Mouse (Mus musculus) forebrain, embryonic 14.5 days (tissue): ENCODE measurements around the gene Lypd6b. TPM values are rescaled to one million over a fixed set of nuclear protein-coding genes. Genes with fewer than 3 reads are reported as not detected.

ENCODE experiments used
- ATAC-seq: fragments of 200-750 bp; cut with Nextera tagmentation; 2 replicates; pipeline ENCODE4 v1.8.0; 2017; ENCODE audit warnings: mild to moderate bottlenecking, moderate library complexity
- DNase-seq: peaks from one replicate; pipeline ENCODE4 v3.0.0-alpha.2; 2015; ENCODE audit warnings: low spot score
- H3K27ac ChIP-seq: fragments of 300-500 bp; sonication (generic); 2 replicates; pipeline ENCODE4 v1.5.1; 2014; ENCODE audit warnings: low read depth, mild to moderate bottlenecking, control low read depth, low read length, moderate library complexity
- H3K27me3 ChIP-seq: fragments of 300-500 bp; sonication (generic); replicated peaks from 2 replicates; pipeline ENCODE4 v1.6.1; 2014; ENCODE audit warnings: low read length, control low read depth, mixed read lengths; ENCODE audit not compliant: control insufficient read depth, insufficient read depth
- H3K36me3 ChIP-seq: fragments of 300-500 bp; sonication (generic); 2 replicates; pipeline ENCODE4 v1.6.1; 2014; ENCODE audit warnings: low read length, control low read depth; ENCODE audit not compliant: control insufficient read depth, insufficient read depth
- H3K4me1 ChIP-seq: fragments of 300-500 bp; sonication (generic); 2 replicates; pipeline ENCODE4 v1.6.1; 2014; ENCODE audit warnings: antibody characterized with exemption, low read length, control low read depth; ENCODE audit not compliant: control insufficient read depth, insufficient read depth
- H3K4me2 ChIP-seq: fragments of 300-500 bp; sonication (generic); 2 replicates; pipeline ENCODE4 v1.6.1; 2014; ENCODE audit warnings: mild to moderate bottlenecking, control low read depth, low read length
- H3K4me3 ChIP-seq: fragments of 300-500 bp; sonication (generic); 2 replicates; pipeline ENCODE4 v1.5.1; 2014; ENCODE audit warnings: low read depth, low read length, control low read depth
- H3K9ac ChIP-seq: fragments of 300-500 bp; sonication (generic); 2 replicates; pipeline ENCODE4 v1.6.1; 2014; ENCODE audit warnings: mild to moderate bottlenecking, low read length, control low read depth, moderate library complexity
- H3K9me3 ChIP-seq: fragments of 300-500 bp; sonication (generic); replicated peaks from 2 replicates; pipeline ENCODE4 v1.6.1; 2016; ENCODE audit warnings: low read length, control low read depth, mixed read lengths; ENCODE audit not compliant: control insufficient read depth
- WGBS: fragments of 180-500 bp; shearing (Covaris S2); extraction: QIAGEN DNeasy Blood & Tissue Kit; methylation state at CpG from one replicate; pipeline ENCODE4 v1.1.7; 2014; 5-methylcytosine and 5-hydroxymethylcytosine counted together
- polyA plus RNA-seq: library from polyadenylated mRNA; unstranded; fragments of >200 nt; fragmentation: Nextera tagmentation; extraction: Ambion mirVana; gene quantifications from 2 replicates; pipeline ENCODE4 v1.2.1, GENCODE M21; 2014

Gene Lypd6b
- polyA plus RNA-seq, 1 experiment from 2014 or later: 8.7 TPM

- no peaks in the 10 kb centered on the region for H3K36me3 ChIP-seq
- no peak overlapping the region for H3K4me2 ChIP-seq
- H3K9me3 ChIP-seq: no peaks in the 10 kb centered on the region
- H3K4me1 ChIP-seq: peaks cover 10% of the 10 kb centered on the region; the same call in 1 of the 2 replicates
- WGBS: 91% methylated on average over 3 of the region's 3 CpGs
- ATAC-seq (no peak), DNase-seq (no peak)
- H3K9ac ChIP-seq: no peak overlapping the region
- H3K27me3 ChIP-seq: no peaks in the 10 kb centered on the region
- H3K27ac ChIP-seq: no peak overlapping the region
- H3K4me3 ChIP-seq: no peak overlapping the region
These were observed 58.6 kb downstream of the Lypd6b start for GRCm38 (mm10) chr2:49846097-49846496.

- Histone ChIP-seq H3K4me2 (no peak overlapping the region), H3K4me3 (no peak overlapping the region), H3K9ac (no peak overlapping the region), H3K36me3 (no peaks in the 10 kb centered on the region), H3K27ac (no peak overlapping the region), H3K4me1 (peaks cover 10% of the 10 kb centered on the region; the same call in 1 of the 2 replicates), H3K9me3 (no peaks in the 10 kb centered on the region), H3K27me3 (no peaks in the 10 kb centered on the region)
- 89% methylated on average over 3 of the region's 3 CpGs for WGBS
- DNase-seq: no peak
- no peak for ATAC-seq
These were observed 59.4 kb downstream of the Lypd6b start for GRCm38 (mm10) chr2:49846880-49847279.

- H3K4me1 ChIP-seq: peaks cover 10% of the 10 kb centered on the region; the same call in 1 of the 2 replicates
- no peak overlapping the region for H3K9ac ChIP-seq
- H3K9me3 ChIP-seq: no peaks in the 10 kb centered on the region
- H3K4me3 ChIP-seq: no peak overlapping the region
- ATAC-seq: no peak
- DNase-seq: no peak
- H3K4me2 ChIP-seq: no peak overlapping the region
- no peak overlapping the region for H3K27ac ChIP-seq
- 75% methylated on average over 2 of the region's 2 CpGs for WGBS
- no peaks in the 10 kb centered on the region for H3K27me3 ChIP-seq
- H3K36me3 ChIP-seq: no peaks in the 10 kb centered on the region
These were observed 60.3 kb downstream of the Lypd6b start for GRCm38 (mm10) chr2:49847831-49848230.

- peaks cover 10% of the 10 kb centered on the region; the same call in 1 of the 2 replicates for H3K4me1 ChIP-seq
- WGBS: 92% methylated on average over 1 of the region's 1 CpGs
- H3K9ac ChIP-seq: no peak overlapping the region
- no peak overlapping the region for H3K27ac ChIP-seq
- DNase-seq (no peak), ATAC-seq (no peak)
- no peaks in the 10 kb centered on the region for H3K27me3 ChIP-seq
- H3K36me3 ChIP-seq: no peaks in the 10 kb centered on the region
- no peak overlapping the region for H3K4me2 ChIP-seq
- H3K9me3 ChIP-seq: no peaks in the 10 kb centered on the region
- H3K4me3 ChIP-seq: no peak overlapping the region
These were observed 62.3 kb downstream of the Lypd6b start for GRCm38 (mm10) chr2:49849771-49850170.

- DNase-seq (no peak), ATAC-seq (no peak)
- Histone ChIP-seq H3K4me1 (0 out of 2 replicates have a peak, but pooled peaks cover 5% of the 10 kb centered on the region), H3K4me2 (no peak overlapping the region), H3K9ac (no peak overlapping the region), H3K27me3 (no peaks in the 10 kb centered on the region), H3K27ac (no peak overlapping the region), H3K4me3 (no peak overlapping the region), H3K36me3 (no peaks in the 10 kb centered on the region), H3K9me3 (no peaks in the 10 kb centered on the region)
These were observed 64.5 kb downstream of the Lypd6b start for GRCm38 (mm10) chr2:49851977-49852376.

GRCm38 (mm10) chr2:49856161-49856564, 68.7 kb downstream of the Lypd6b start:
- peak overlapping the region; percentile 33; the same call in 1 of the 2 replicates for H3K27ac ChIP-seq
- ATAC-seq (peak; percentile 54; the same call in 1 of the 2 replicates), DNase-seq (peak; percentile 40)

GRCm38 (mm10) chr2:49856584-49856983, 69.1 kb downstream of the Lypd6b start:
- DNase-seq: no peak
- H3K4me1 ChIP-seq: 0 out of 2 replicates have a peak, but pooled peaks cover 5% of the 10 kb centered on the region
- WGBS: 81% methylated on average over 5 of the region's 5 CpGs
- no peaks in the 10 kb centered on the region for H3K9me3 ChIP-seq
- 0 out of 2 replicates have a peak overlapping the region, but pooled peaks have one; percentile 33 for H3K27ac ChIP-seq
- ATAC-seq: no peak
- H3K4me2 ChIP-seq: no peak overlapping the region
- H3K9ac ChIP-seq: no peak overlapping the region
- H3K4me3 ChIP-seq: no peak overlapping the region
- no peaks in the 10 kb centered on the region for H3K27me3 ChIP-seq
- no peaks in the 10 kb centered on the region for H3K36me3 ChIP-seq

More at GRCm38 (mm10) chr2:49856161-49856564, 68.7 kb downstream of the Lypd6b start:
- H3K4me1 ChIP-seq: 0 out of 2 replicates have a peak, but pooled peaks cover 5% of the 10 kb centered on the region
- H3K9ac ChIP-seq: no peak overlapping the region
- no peak overlapping the region for H3K4me2 ChIP-seq
- H3K9me3 ChIP-seq: no peaks in the 10 kb centered on the region
- H3K4me3 ChIP-seq: no peak overlapping the region
- H3K36me3 ChIP-seq: no peaks in the 10 kb centered on the region
- WGBS: 67% methylated on average over 10 of the region's 10 CpGs
- H3K27me3 ChIP-seq: no peaks in the 10 kb centered on the region

- no peak for ATAC-seq
- H3K36me3 ChIP-seq: no peaks in the 10 kb centered on the region
- no peaks in the 10 kb centered on the region for H3K9me3 ChIP-seq
- H3K4me1 ChIP-seq: 0 out of 2 replicates have a peak, but pooled peaks cover 5% of the 10 kb centered on the region
- no peak overlapping the region for H3K9ac ChIP-seq
- 62% methylated on average over 11 of the region's 11 CpGs for WGBS
- H3K4me3 ChIP-seq: no peak overlapping the region
- DNase-seq: no peak
- H3K27me3 ChIP-seq: no peaks in the 10 kb centered on the region
- H3K27ac ChIP-seq: no peak overlapping the region
- H3K4me2 ChIP-seq: no peak overlapping the region
These were observed 72.9 kb downstream of the Lypd6b start for GRCm38 (mm10) chr2:49860219-49860962.

GRCm38 (mm10) chr2:49860969-49861592, 73.6 kb downstream of the Lypd6b start:
- H3K27ac ChIP-seq: no peak overlapping the region
- H3K4me3 ChIP-seq: no peak overlapping the region
- no peaks in the 10 kb centered on the region for H3K36me3 ChIP-seq
- H3K9ac ChIP-seq: no peak overlapping the region
- WGBS: 39% methylated on average over 10 of the region's 12 CpGs
- no peak for ATAC-seq
- 0 out of 2 replicates have a peak, but pooled peaks cover 1% of the 10 kb centered on the region for H3K4me1 ChIP-seq
- H3K4me2 ChIP-seq: no peak overlapping the region
- DNase-seq: no peak
- H3K9me3 ChIP-seq: no peaks in the 10 kb centered on the region
- no peaks in the 10 kb centered on the region for H3K27me3 ChIP-seq
